Mouse (Mus musculus) stomach, embryonic 14.5 days (tissue): ENCODE measurements at regions not wholly inside any gene's neighbourhood (a gene's known extent, or its start where the extent isn't known, plus 50 kb on each side); places are given as distances from the start of the nearest gene placed in this dataset.

ENCODE experiments used
- ATAC-seq: fragments of 200-750 bp; cut with Nextera tagmentation; 2 replicates; pipeline ENCODE4 v1.8.0; 2017; ENCODE audit warnings: low read depth, moderate TSS enrichment; ENCODE audit not compliant: insufficient number of reproducible peaks, insufficient read depth, low FRiP score
- H3K27ac ChIP-seq: fragments of 300-500 bp; sonication (generic); 2 replicates; pipeline ENCODE4 v1.5.1; 2014; ENCODE audit warnings: mild to moderate bottlenecking, low read length, moderate library complexity, mixed read lengths
- H3K27me3 ChIP-seq: fragments of 300-500 bp; sonication (generic); 2 replicates; pipeline ENCODE4 v1.6.1; 2014; ENCODE audit warnings: low read length, control low read depth, mixed read lengths; ENCODE audit not compliant: control insufficient read depth, insufficient read depth
- H3K36me3 ChIP-seq: fragments of 300-500 bp; sonication (generic); 2 replicates; pipeline ENCODE4 v1.6.1; 2014; ENCODE audit warnings: mild to moderate bottlenecking, control low read depth, low read length, moderate library complexity, mixed read lengths; ENCODE audit not compliant: control insufficient read depth, insufficient read depth
- H3K4me1 ChIP-seq: fragments of 300-500 bp; sonication (generic); 2 replicates; pipeline ENCODE4 v1.6.1; 2014; ENCODE audit warnings: low read length, control low read depth, mixed read lengths; ENCODE audit not compliant: control insufficient read depth, insufficient read depth
- H3K4me2 ChIP-seq: fragments of 300-500 bp; sonication (generic); replicated peaks from 2 replicates; pipeline ENCODE4 v1.6.1; 2014; ENCODE audit warnings: low read depth, low read length, control low read depth
- H3K4me3 ChIP-seq: fragments of 300-500 bp; sonication (generic); 2 replicates; pipeline ENCODE4 v1.5.1; 2014; ENCODE audit warnings: low read depth, low read length, control low read depth
- H3K9ac ChIP-seq: fragments of 300-500 bp; sonication (generic); replicated peaks from 2 replicates; pipeline ENCODE4 v1.6.1; 2014; ENCODE audit warnings: low read depth, mild to moderate bottlenecking, control low read depth, low read length, moderate library complexity, mixed read lengths
- H3K9me3 ChIP-seq: fragments of 300-500 bp; sonication (generic); 2 replicates; pipeline ENCODE4 v1.6.1; 2016; ENCODE audit warnings: low read depth, low read length, control low read depth; ENCODE audit not compliant: control insufficient read depth
- WGBS: fragments of 180-500 bp; shearing (Covaris S2); extraction: QIAGEN DNeasy Blood & Tissue Kit; methylation state at CpG from one replicate; pipeline ENCODE4 v1.1.7; 2014; 5-methylcytosine and 5-hydroxymethylcytosine counted together

DNA sequence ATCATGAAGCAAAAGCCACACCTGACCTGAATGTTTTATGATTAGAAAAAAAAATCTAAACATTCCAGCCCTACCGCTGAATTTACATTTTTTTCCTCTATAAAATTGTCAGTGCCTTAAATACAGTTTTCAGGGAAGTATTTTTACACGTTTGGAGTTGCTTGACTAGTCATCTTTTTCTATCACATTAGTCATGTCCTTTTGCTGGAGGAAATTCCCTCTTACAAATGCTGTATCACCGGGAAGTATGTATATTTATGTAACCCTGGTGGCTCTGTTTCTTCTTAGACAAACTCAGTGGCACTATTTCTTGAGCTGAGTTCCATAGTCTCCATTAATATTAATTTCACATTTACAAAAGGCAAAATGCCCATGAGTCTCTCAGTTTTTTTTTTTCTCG, 1122.7 kb upstream of the Zeb2 start:
- no peaks in the 10 kb centered on the region for H3K36me3 ChIP-seq
- no peaks in the 10 kb centered on the region for H3K4me1 ChIP-seq
- WGBS: 44% methylated on average over 4 of the region's 4 CpGs
- H3K27ac ChIP-seq: no peak overlapping the region
- H3K4me3 ChIP-seq: no peak overlapping the region
- H3K27me3 ChIP-seq: no peaks in the 10 kb centered on the region
- H3K9ac ChIP-seq: no peak overlapping the region
- no peak for ATAC-seq
- H3K9me3 ChIP-seq: no peaks in the 10 kb centered on the region
- H3K4me2 ChIP-seq: no peak overlapping the region

DNA sequence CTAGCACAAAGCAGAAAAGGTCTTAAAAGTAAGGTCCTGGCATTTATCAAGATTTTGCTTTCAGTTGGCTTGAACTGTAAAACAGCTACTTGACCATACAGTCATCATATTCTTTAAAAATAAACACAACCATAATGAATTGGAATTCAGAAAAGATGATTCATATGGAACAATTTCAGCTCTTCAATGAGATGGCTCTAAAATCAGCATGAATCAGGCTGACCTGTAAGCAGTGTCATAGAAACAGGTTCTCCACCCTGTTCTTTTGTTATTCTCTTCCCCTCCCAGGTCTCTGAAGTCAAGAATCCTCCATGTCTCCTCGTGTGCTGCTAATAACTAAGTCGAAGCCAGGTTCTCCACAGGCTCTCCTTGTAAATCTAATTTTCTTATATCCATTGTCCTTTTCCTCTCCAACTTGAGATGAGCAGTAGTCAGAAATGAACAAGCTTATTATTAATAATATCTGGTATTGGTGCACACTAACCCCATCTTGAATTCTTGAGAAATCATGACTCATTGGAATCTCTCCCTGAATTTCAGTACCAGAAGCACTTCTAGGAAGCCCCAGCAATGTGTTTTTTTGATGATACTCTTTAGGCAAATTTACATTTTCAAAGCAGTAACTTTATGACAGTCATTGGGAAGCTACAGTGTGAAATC, 1113.7 kb upstream of the Zeb2 start:
- ATAC-seq: no peak
- H3K27ac ChIP-seq: no peak overlapping the region
- H3K9ac ChIP-seq: no peak overlapping the region
- no peaks in the 10 kb centered on the region for H3K9me3 ChIP-seq
- H3K4me2 ChIP-seq: no peak overlapping the region
- H3K27me3 ChIP-seq: no peaks in the 10 kb centered on the region
- WGBS: 83% methylated on average over 2 of the region's 2 CpGs
- H3K36me3 ChIP-seq: no peaks in the 10 kb centered on the region
- H3K4me1 ChIP-seq: no peaks in the 10 kb centered on the region
- H3K4me3 ChIP-seq: no peak overlapping the region

DNA sequence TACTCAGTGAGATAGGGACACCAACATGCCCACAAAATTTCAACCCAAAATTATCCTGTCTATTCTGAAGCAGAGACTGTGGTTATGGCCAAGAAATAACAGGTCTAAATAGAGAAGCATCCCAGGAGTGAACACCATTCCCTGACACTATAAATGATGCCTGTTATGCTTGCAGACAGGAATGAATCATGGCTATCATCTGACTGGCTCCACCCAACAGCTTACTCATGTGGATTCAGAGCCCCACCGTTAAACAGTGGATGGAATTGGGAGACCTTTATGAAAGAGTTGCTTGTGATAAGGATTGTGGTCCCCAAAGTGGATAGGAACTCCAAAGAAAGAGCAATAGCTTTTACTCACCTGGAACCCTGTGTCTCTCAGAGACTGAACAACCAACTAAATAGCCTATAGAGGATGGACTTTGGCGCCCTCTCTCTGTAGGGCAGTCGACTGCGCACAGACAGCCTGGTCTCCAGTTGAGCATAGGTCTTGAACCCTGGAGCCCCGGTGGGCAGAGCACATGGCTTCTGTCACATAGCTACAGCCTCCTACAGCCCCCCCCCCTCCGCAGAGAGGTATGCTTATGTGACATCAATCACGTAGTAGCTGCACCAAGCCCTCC, 1101.3 kb upstream of the Zeb2 start:
- no peak overlapping the region for H3K27ac ChIP-seq
- no peak overlapping the region for H3K9ac ChIP-seq
- WGBS: 85% methylated on average over 7 of the region's 7 CpGs
- no peaks in the 10 kb centered on the region for H3K27me3 ChIP-seq
- no peak for ATAC-seq
- H3K4me1 ChIP-seq: no peaks in the 10 kb centered on the region
- H3K9me3 ChIP-seq: no peaks in the 10 kb centered on the region
- no peak overlapping the region for H3K4me2 ChIP-seq
- no peaks in the 10 kb centered on the region for H3K36me3 ChIP-seq
- H3K4me3 ChIP-seq: no peak overlapping the region

DNA sequence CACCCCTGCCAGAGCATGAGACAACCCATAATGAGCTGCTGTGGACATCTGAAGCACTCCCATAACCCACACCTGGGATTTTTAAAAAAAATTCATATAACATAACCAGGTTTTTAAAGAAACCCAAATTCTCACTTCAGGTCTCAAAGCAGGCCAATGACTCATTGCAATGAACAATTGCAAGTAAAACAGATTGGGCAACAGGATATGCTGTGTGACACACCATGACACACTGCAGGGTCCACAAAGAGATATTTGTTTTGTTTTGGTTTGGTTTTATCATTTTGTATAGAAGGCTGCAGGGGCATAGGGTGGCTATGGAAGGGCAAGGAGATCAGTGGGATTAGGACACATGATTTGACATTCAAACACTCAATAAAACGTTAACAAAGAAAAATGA, 1082.1 kb upstream of the Zeb2 start:
- Histone ChIP-seq H3K9me3 (no peaks in the 10 kb centered on the region), H3K4me2 (no peak overlapping the region), H3K4me3 (no peak overlapping the region), H3K9ac (no peak overlapping the region), H3K4me1 (no peaks in the 10 kb centered on the region), H3K27me3 (no peaks in the 10 kb centered on the region), H3K36me3 (no peaks in the 10 kb centered on the region), H3K27ac (no peak overlapping the region)
- no peak for ATAC-seq
- 74% methylated on average over 1 of the region's 1 CpGs for WGBS

DNA sequence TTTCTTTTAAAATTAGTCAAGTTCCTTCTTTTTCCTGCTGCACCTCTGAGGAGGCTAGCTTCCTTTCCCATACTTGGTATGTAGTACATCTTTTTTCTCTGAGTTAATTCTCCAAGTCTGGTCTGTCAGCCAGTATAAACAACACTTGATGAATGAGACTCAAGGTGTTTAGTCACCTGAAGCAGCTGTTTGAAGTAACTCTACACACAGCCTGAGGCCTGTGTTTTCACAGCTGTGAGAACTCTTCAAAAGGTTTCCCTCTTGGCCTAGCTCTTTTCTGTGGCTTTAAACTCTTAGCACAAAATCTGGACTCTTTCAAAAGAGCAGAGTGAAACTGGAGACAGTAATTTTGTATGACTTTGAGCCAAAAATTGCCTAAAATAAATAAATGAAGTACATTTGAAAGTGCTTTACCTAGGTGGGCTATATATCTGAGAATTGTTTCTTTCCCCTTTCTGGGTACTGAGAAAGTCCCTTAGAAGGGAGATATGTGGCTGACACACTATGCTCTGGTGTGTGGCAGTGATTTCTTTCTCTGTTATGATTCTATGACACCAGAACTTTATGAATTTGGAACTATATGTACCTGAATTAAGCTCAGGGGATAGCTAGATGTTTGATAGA, 1070.2 kb upstream of the Zeb2 start:
- no peak overlapping the region for H3K4me2 ChIP-seq
- H3K9ac ChIP-seq: no peak overlapping the region
- H3K27ac ChIP-seq: no peak overlapping the region
- no peak overlapping the region for H3K4me3 ChIP-seq
- H3K9me3 ChIP-seq: no peaks in the 10 kb centered on the region
- ATAC-seq: peak; percentile 86; the same call in 1 of the 2 replicates
- H3K27me3 ChIP-seq: no peaks in the 10 kb centered on the region
- no peaks in the 10 kb centered on the region for H3K36me3 ChIP-seq
- H3K4me1 ChIP-seq: no peaks in the 10 kb centered on the region

GRCm38 (mm10) chr2:46183241-46183640, 1066.0 kb upstream of the Zeb2 start:
- H3K27me3 ChIP-seq: no peaks in the 10 kb centered on the region
- ATAC-seq: no peak
- WGBS: 65% methylated on average over 2 of the region's 2 CpGs
- H3K4me1 ChIP-seq: no peaks in the 10 kb centered on the region
- H3K9me3 ChIP-seq: no peaks in the 10 kb centered on the region
- H3K9ac ChIP-seq: no peak overlapping the region
- no peak overlapping the region for H3K4me2 ChIP-seq
- H3K4me3 ChIP-seq: no peak overlapping the region
- no peaks in the 10 kb centered on the region for H3K36me3 ChIP-seq
- no peak overlapping the region for H3K27ac ChIP-seq

DNA sequence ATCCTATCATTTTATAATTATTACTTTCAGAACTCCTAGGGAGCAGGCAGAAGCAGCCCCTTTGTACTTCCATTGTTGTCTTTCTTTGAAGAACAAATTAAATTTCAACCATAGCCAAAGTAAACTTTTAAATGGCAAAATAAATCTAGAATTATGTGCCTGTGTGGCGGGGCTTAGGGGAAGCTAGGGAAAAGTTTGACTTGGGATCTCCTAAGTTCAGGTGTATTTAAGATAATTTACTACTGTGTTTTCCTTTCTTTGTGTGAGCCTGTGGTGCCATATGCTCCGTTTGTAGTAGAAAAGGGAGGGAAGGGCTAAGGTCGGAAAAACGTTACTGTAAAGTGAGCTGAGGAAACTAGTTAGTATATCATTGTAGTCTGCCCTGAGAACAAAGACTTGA, 1062.5 kb upstream of the Zeb2 start:
- no peak overlapping the region for H3K27ac ChIP-seq
- H3K4me2 ChIP-seq: no peak overlapping the region
- H3K9me3 ChIP-seq: no peaks in the 10 kb centered on the region
- H3K4me3 ChIP-seq: no peak overlapping the region
- 42% methylated on average over 4 of the region's 4 CpGs for WGBS
- H3K27me3 ChIP-seq: no peaks in the 10 kb centered on the region
- H3K9ac ChIP-seq: no peak overlapping the region
- no peaks in the 10 kb centered on the region for H3K36me3 ChIP-seq
- no peaks in the 10 kb centered on the region for H3K4me1 ChIP-seq
- no peak for ATAC-seq

GRCm38 (mm10) chr2:46168488-46168887, 1051.3 kb upstream of the Zeb2 start:
- ATAC-seq: no peak
- Histone ChIP-seq H3K27me3 (no peaks in the 10 kb centered on the region), H3K4me3 (no peak overlapping the region), H3K9ac (no peak overlapping the region), H3K4me1 (no peaks in the 10 kb centered on the region), H3K4me2 (no peak overlapping the region), H3K27ac (no peak overlapping the region), H3K9me3 (no peaks in the 10 kb centered on the region), H3K36me3 (no peaks in the 10 kb centered on the region)
- 61% methylated on average over 1 of the region's 1 CpGs for WGBS
